Mouse (Mus musculus) liver, adult 2 months (tissue): Measurements from ENCODE around the gene Enoph1. TPM values are rescaled to one million over a fixed set of nuclear protein-coding genes. Genes with fewer than 3 reads are reported as not detected.
A peak's percentile ranks its signal among the peaks of the same experiment; 100 is the strongest.

Experiments used
- DNase-seq: peaks from one replicate; pipeline ENCODE4 v3.0.0-alpha.2; 2011; ENCODE audit warnings: low read depth, low spot score; ENCODE audit errors: extremely low read depth
- H3K27ac ChIP-seq: fragments of 200-500 bp; replicated peaks from 2 replicates; pipeline ENCODE4 v1.5.1; 2012; ENCODE audit warnings: low read depth, mild to moderate bottlenecking, control low read depth, inconsistent platforms, low read length; ENCODE audit not compliant: insufficient read depth
- H3K27me3 ChIP-seq: fragments of 200-500 bp; 2 replicates; pipeline ENCODE4 v1.6.1; 2012; ENCODE audit warnings: mild to moderate bottlenecking, moderate library complexity, low read length, inconsistent platforms; ENCODE audit not compliant: control insufficient read depth, insufficient read depth
- H3K36me3 ChIP-seq: fragments of 200-500 bp; 2 replicates; pipeline ENCODE4 v1.6.1; 2012; ENCODE audit warnings: low read length, inconsistent platforms; ENCODE audit not compliant: control insufficient read depth, insufficient read depth
- H3K4me1 ChIP-seq: fragments of 200-500 bp; 2 replicates; pipeline ENCODE4 v1.6.1; 2011; ENCODE audit warnings: low read length; ENCODE audit not compliant: control insufficient read depth, insufficient read depth
- H3K4me3 ChIP-seq: fragments of 200-500 bp; 2 replicates; pipeline ENCODE4 v1.5.1; 2011; ENCODE audit warnings: low read depth, mild to moderate bottlenecking, control low read depth, low read length, moderate library complexity; ENCODE audit not compliant: insufficient read depth
- H3K79me2 ChIP-seq: fragments of 200-500 bp; 2 replicates; pipeline ENCODE4 v1.6.1; 2012; ENCODE audit warnings: inconsistent platforms, mild to moderate bottlenecking, low read length, moderate library complexity; ENCODE audit not compliant: control insufficient read depth, insufficient read depth
- H3K9ac ChIP-seq: fragments of 200-500 bp; 2 replicates; pipeline ENCODE4 v1.6.1; 2012; ENCODE audit warnings: low read depth, mild to moderate bottlenecking, control low read depth, inconsistent platforms, low read length
- CTCF ChIP-seq: fragments of 200-500 bp; IDR thresholded peaks from 2 replicates; pipeline ENCODE4 v1.5.1; 2011; ENCODE audit warnings: low read depth, low read length, control low read depth
- POLR2A ChIP-seq: fragments of 200-500 bp; IDR thresholded peaks from 2 replicates; pipeline ENCODE4 v1.6.1; 2011; ENCODE audit warnings: low read length, control low read depth; ENCODE audit not compliant: insufficient read depth; ENCODE audit errors: extremely low read depth
- WGBS: fragments of 180-500 bp; shearing (Covaris S2); methylation state at CpG from one replicate; pipeline ENCODE4 v1.1.7; 2018; 5-methylcytosine and 5-hydroxymethylcytosine counted together
- polyA plus RNA-seq: library from polyadenylated mRNA; depleted of rRNA; stranded (reverse); fragments of >200 nt; gene quantifications from 2 replicates; pipeline ENCODE4 v1.2.3, GENCODE M21; 2012
- total RNA-seq: library from RNA; depleted of rRNA; stranded (reverse); fragments of >200 nt; gene quantifications from 2 replicates; pipeline ENCODE4 v1.2.3, GENCODE M21; 2014

Gene Enoph1
- total and polyA plus RNA-seq, 2 experiments = 5.9 to 6.2 TPM

GRCm38 (mm10) chr5:100005431-100005830, 34.4 kb upstream of the Enoph1 start:
- no peak overlapping the region for H3K9ac ChIP-seq
- no peaks in the 10 kb centered on the region for H3K36me3 ChIP-seq
- TF ChIP-seq POLR2A (no peak), CTCF (no peak)
- no peaks in the 10 kb centered on the region for H3K4me1 ChIP-seq
- H3K27me3 ChIP-seq = no peaks in the 10 kb centered on the region
- H3K79me2 ChIP-seq = no peaks in the 10 kb centered on the region
- H3K4me3 ChIP-seq = no peak overlapping the region
- no peak overlapping the region for H3K27ac ChIP-seq
- no peak for DNase-seq
- WGBS = 87% methylated on average over 3 of the region's 3 CpGs

DNA sequence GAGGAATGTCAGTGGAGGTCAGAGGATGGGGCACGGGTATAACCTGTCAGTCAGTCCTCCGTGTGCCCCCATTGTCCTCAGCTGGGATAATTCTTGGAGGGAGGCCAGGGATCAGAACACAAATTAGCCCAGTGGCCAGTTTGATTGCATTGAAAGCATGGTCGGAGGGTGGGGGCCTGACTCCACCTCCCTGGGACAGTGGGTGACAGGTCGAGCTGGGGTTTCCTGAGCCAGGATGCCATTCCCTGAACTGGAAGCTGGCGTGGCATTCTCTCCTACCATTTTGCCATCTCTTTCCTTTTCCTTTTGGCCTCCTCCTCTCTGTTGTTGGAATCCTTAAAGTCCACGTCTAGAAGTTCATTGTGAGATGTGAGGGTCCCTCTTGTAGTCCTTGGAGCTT, 33.9 kb upstream of the Enoph1 start:
- Histone ChIP-seq H3K79me2 (no peaks in the 10 kb centered on the region), H3K36me3 (no peaks in the 10 kb centered on the region), H3K27me3 (no peaks in the 10 kb centered on the region), H3K4me1 (no peaks in the 10 kb centered on the region), H3K27ac (no peak overlapping the region), H3K4me3 (no peak overlapping the region), H3K9ac (no peak overlapping the region)
- no peak for TF ChIP-seq POLR2A
- TF ChIP-seq CTCF = no peak
- 86% methylated on average over 6 of the region's 6 CpGs for WGBS
- no peak for DNase-seq

DNA sequence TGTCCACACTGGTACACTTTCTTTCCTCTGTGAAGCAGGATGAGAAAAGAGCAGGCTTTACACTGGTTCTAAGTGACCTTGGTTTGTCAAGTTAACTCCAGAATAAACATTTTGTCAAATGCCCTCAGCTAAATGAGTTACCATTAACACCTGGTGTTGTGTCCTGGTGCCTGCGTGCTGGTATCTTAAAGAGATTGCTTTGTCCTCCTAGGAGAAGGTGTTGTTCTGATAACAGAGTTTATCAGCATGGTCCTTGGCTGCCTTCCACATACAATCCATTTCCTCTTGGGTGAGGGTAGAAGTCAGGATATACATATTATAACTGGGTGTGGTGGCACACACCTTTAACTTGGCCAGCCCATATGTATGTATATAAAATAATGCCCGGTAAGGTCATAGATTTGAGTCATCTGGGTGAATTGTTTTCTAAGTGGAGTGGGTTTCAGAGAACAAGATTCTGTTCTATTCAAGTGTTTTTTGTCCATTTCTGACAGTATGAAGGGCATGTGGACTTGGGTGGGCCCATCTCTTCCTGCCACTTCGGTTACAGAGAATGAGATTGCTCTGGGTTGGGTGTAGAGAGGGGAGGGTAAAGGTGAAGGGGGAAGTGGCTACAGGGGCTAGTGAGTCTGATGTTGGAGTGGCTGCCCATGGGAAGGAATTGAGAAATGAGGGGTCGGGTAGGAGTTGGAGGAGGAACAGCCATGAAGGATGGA, 33.3 kb upstream of the Enoph1 start:
- no peaks in the 10 kb centered on the region for H3K36me3 ChIP-seq
- H3K79me2 ChIP-seq = no peaks in the 10 kb centered on the region
- H3K4me1 ChIP-seq = no peaks in the 10 kb centered on the region
- TF ChIP-seq POLR2A (no peak), CTCF (no peak)
- WGBS = 85% methylated on average over 4 of the region's 4 CpGs
- H3K9ac ChIP-seq = no peak overlapping the region
- no peaks in the 10 kb centered on the region for H3K27me3 ChIP-seq
- H3K27ac ChIP-seq = no peak overlapping the region
- no peak for DNase-seq
- no peak overlapping the region for H3K4me3 ChIP-seq

DNA sequence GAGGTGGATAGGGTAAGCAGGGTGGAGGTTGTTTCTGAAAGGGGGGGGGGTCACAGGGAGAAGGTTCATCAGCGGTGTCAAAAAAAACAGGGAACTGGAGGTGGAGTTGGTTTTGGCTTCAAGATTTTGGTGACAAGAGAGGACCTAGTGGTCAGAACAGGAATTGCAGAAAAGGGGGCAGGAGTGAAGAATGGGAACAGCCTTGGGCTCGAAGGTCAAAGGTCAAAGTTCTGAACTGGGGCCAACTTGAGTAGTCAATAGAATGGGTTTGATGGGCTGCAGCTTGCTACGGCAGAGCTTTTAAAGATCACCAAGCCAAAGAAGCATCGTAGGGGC, 32.8 kb upstream of the Enoph1 start:
- Histone ChIP-seq H3K36me3 (no peaks in the 10 kb centered on the region), H3K4me1 (no peaks in the 10 kb centered on the region), H3K4me3 (no peak overlapping the region), H3K27ac (no peak overlapping the region), H3K27me3 (no peaks in the 10 kb centered on the region), H3K9ac (no peak overlapping the region), H3K79me2 (no peaks in the 10 kb centered on the region)
- WGBS = 69% methylated on average over 4 of the region's 4 CpGs
- peak; percentile 59 for DNase-seq
- TF ChIP-seq POLR2A (no peak), CTCF (no peak; the same call in 1 of the 2 replicates)

GRCm38 (mm10) chr5:100008485-100008884, 31.3 kb upstream of the Enoph1 start:
- Histone ChIP-seq H3K36me3 (no peaks in the 10 kb centered on the region), H3K79me2 (no peaks in the 10 kb centered on the region), H3K27me3 (no peaks in the 10 kb centered on the region), H3K4me1 (no peaks in the 10 kb centered on the region), H3K27ac (no peak overlapping the region), H3K9ac (no peak overlapping the region), H3K4me3 (no peak overlapping the region)
- WGBS = 64% methylated on average over 3 of the region's 3 CpGs
- TF ChIP-seq CTCF (no peak), POLR2A (no peak)
- no peak for DNase-seq

- H3K4me3 ChIP-seq = no peak overlapping the region
- H3K9ac ChIP-seq = no peak overlapping the region
- TF ChIP-seq POLR2A = no peak
- TF ChIP-seq CTCF = no peak
- no peaks in the 10 kb centered on the region for H3K4me1 ChIP-seq
- H3K79me2 ChIP-seq = no peaks in the 10 kb centered on the region
- no peak overlapping the region for H3K27ac ChIP-seq
- 91% methylated on average over 9 of the region's 9 CpGs for WGBS
- DNase-seq = no peak
- H3K36me3 ChIP-seq = no peaks in the 10 kb centered on the region
- H3K27me3 ChIP-seq = no peaks in the 10 kb centered on the region
Measured at GRCm38 (mm10) chr5:100012599-100012998, 27.2 kb upstream of the Enoph1 start.
